Mouse (Mus musculus) heart, adult 2 months (tissue): Measurements from ENCODE around the gene Nrxn3.

Source experiments
- CTCF ChIP-seq: fragments of 200-600 bp; IDR thresholded peaks from 2 replicates; pipeline ENCODE4 v1.8.1; 2022; ENCODE audit warnings: antibody characterized with exemption, mild to moderate bottlenecking, moderate library complexity
- POLR2A ChIP-seq: fragments of 200-500 bp; IDR thresholded peaks from 2 replicates; pipeline ENCODE4 v1.6.1; 2011; ENCODE audit warnings: mild to moderate bottlenecking, low read depth, low read length, control low read depth; ENCODE audit not compliant: insufficient read depth

DNA sequence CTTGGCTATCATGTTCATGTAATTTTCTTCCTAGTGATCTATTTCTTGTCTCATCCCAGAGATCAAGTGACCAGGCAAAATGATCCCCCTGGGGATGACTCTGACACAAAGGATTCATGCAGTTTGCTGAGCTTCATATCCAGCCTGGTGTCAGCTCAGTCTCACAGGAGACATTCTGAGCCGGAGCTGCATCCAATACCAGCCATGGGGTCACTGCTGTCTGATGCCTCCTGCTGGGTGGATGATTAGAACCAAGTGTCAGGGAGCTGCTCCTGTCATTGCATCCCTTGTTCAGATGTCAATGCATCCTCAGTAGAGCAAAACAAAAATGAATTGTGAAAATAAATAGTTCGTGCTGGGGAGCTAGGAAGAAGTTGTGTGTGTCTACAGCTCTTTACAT is 1174.2 kb downstream of the Nrxn3 start:
- TF ChIP-seq CTCF (no peak), POLR2A (no peak)
